Mouse (Mus musculus) CH12.LX (cell line): ENCODE data around the gene Angptl6. TPM values are rescaled to one million over a fixed set of nuclear protein-coding genes. Genes with fewer than 3 reads are reported as not detected.

ENCODE experiments used
- DNase-seq: peaks from one replicate; pipeline ENCODE4 v3.0.0-alpha.2; 2013; ENCODE audit errors: extremely low read depth
- H3K27ac ChIP-seq: 2 replicates; pipeline ENCODE4 v1.5.1; 2012; ENCODE audit warnings: low read depth, mild to moderate bottlenecking, control low read depth, moderate library complexity; ENCODE audit not compliant: insufficient read depth
- H3K27me3 ChIP-seq: replicated peaks from 2 replicates; pipeline ENCODE3; 2012; ENCODE audit warnings: inconsistent platforms
- H3K36me3 ChIP-seq, 2 experiments: replicated peaks in 1 of 2; 2 replicates each; pipeline versions ENCODE3 to v1.6.1; 2012; ENCODE audit warnings: inconsistent platforms in 1 of 2, low read length in 1 of 2, mild to moderate bottlenecking in 1 of 2, mixed read lengths in 1 of 2, moderate library complexity in 1 of 2; ENCODE audit not compliant: control insufficient read depth in 1 of 2, insufficient read depth in 1 of 2
- H3K4me1 ChIP-seq, 2 experiments: 2 replicates each; pipeline ENCODE4 v1.6.1; 2012; ENCODE audit warnings: inconsistent platforms in 1 of 2, moderate library complexity in 1 of 2; ENCODE audit not compliant: insufficient read depth in 2 of 2, control insufficient read depth in 1 of 2
- H3K4me2 ChIP-seq: 2 replicates; pipeline ENCODE4 v1.6.1; 2012; ENCODE audit warnings: low read depth, mild to moderate bottlenecking, control low read depth; ENCODE audit not compliant: poor library complexity, insufficient read depth, severe bottlenecking
- H3K4me3 ChIP-seq, 3 experiments: fragments of 150-350 bp in 1 of 3; sonication (generic) in 1 of 3; replicated peaks in 1 of 3; 2 replicates each; pipeline versions ENCODE3 to v1.5.1; 2011 to 2012; ENCODE audit warnings: low read depth in 2 of 3, low read length in 2 of 3, mild to moderate bottlenecking in 2 of 3, moderate library complexity in 2 of 3, control low read depth in 1 of 3, improper control_type of control experiment in 1 of 3, inconsistent platforms in 1 of 3, mixed read lengths in 1 of 3; ENCODE audit not compliant: poor library complexity in 1 of 3
- H3K79me2 ChIP-seq: replicated peaks from 2 replicates; pipeline ENCODE4 v1.6.1; 2012; ENCODE audit warnings: mild to moderate bottlenecking, moderate library complexity; ENCODE audit not compliant: control insufficient read depth, poor library complexity, insufficient read depth, severe bottlenecking; ENCODE audit errors: extremely low read depth
- H3K9ac ChIP-seq: 2 replicates; pipeline ENCODE4 v1.6.1; 2012; ENCODE audit warnings: low read depth, mild to moderate bottlenecking, control low read depth, moderate library complexity; ENCODE audit not compliant: insufficient read depth
- H3K9me3 ChIP-seq: replicated peaks from 2 replicates; pipeline ENCODE3; 2012; ENCODE audit warnings: low read length, inconsistent platforms, mixed read lengths
- CTCF ChIP-seq, 2 experiments: IDR thresholded peaks in 1 of 2; conservative IDR thresholded peaks in 1 of 2; 2 replicates each; pipeline ENCODE4 v1.5.1; 2011 to 2012; ENCODE audit warnings: low read depth in 2 of 2, low read length in 2 of 2, improper control_type of control experiment in 1 of 2, inconsistent platforms in 1 of 2, mild to moderate bottlenecking in 1 of 2, moderate library complexity in 1 of 2
- ELF1 ChIP-seq: IDR thresholded peaks from 2 replicates; pipeline ENCODE4 v1.6.1; 2014; ENCODE audit warnings: low read depth, mild to moderate bottlenecking, inconsistent platforms, low read length, improper control_type of control experiment
- IRF4 ChIP-seq: IDR thresholded peaks from 2 replicates; pipeline ENCODE4 v1.6.1; 2014; ENCODE audit warnings: low read depth, mild to moderate bottlenecking, inconsistent platforms, low read length, improper control_type of control experiment
- MXI1 ChIP-seq: IDR thresholded peaks from 2 replicates; pipeline ENCODE4 v1.6.1; 2011; ENCODE audit warnings: mild to moderate bottlenecking, low read depth, low read length, improper control_type of control experiment
- NELFE ChIP-seq: IDR thresholded peaks from 2 replicates; pipeline ENCODE4 v1.6.1; 2011; ENCODE audit warnings: low read depth, low read length, improper control_type of control experiment
- NRF1 ChIP-seq: IDR thresholded peaks from 2 replicates; pipeline ENCODE4 v1.6.1; 2014; ENCODE audit warnings: low read depth, mild to moderate bottlenecking, inconsistent platforms, low read length, improper control_type of control experiment, moderate library complexity
- PAX5 ChIP-seq: IDR thresholded peaks from 2 replicates; pipeline ENCODE4 v1.6.1; 2012; ENCODE audit warnings: low read length, inconsistent platforms, mixed read lengths
- POLR2A ChIP-seq: IDR thresholded peaks from 2 replicates; pipeline ENCODE4 v1.6.1; 2011; ENCODE audit warnings: low read depth, mild to moderate bottlenecking, improper control_type of control experiment, low read length
- RAD21 ChIP-seq: IDR thresholded peaks from 2 replicates; pipeline ENCODE4 v1.6.1; 2011; ENCODE audit warnings: low read depth, mild to moderate bottlenecking, low read length, improper control_type of control experiment, moderate library complexity
- SIN3A ChIP-seq: IDR thresholded peaks from 2 replicates; pipeline ENCODE4 v1.6.1; 2012; ENCODE audit warnings: low read length, improper control_type of control experiment, inconsistent platforms
- SMC3 ChIP-seq: IDR thresholded peaks from 2 replicates; pipeline ENCODE4 v1.6.1; 2011; ENCODE audit warnings: low read depth, low read length, improper control_type of control experiment
- TCF12 ChIP-seq: IDR thresholded peaks from 2 replicates; pipeline ENCODE4 v1.6.1; 2014; ENCODE audit warnings: low read depth, mild to moderate bottlenecking, inconsistent platforms, low read length, improper control_type of control experiment
- dilution Hi-C: fragments of 300-500 bp; cut with MboI; formaldehyde crosslinking; loops from 2 replicates; pipeline ENCODE4 v1.14.3; 2020; ENCODE audit warnings: low sequenced_read_pairs; ENCODE audit not compliant: extremely low pct_unique_long_range_greater_than_20kb, extremely low pct_ligation_motif_present
- in situ Hi-C: fragments of 300-500 bp; cut with MboI; formaldehyde crosslinking; loops from 3 replicates; pipeline ENCODE4 v1.14.3; 2019; ENCODE audit warnings: low sequenced_read_pairs, low pct_ligation_motif_present, low pct_unique_long_range_greater_than_20kb, mixed read lengths
- polyA plus RNA-seq: library from polyadenylated mRNA; unstranded; fragments of >175 nt; gene quantifications from 2 replicates; pipeline ENCODE4 v1.2.1, GENCODE M21; 2012; ENCODE audit warnings: low read depth; ENCODE audit not compliant: insufficient read length
- total RNA-seq, 2 experiments: library from RNA; depleted of rRNA; stranded (reverse); fragments of 300-350 nt in 1 of 2; fragments of >200 nt in 1 of 2; gene quantifications; 2 replicates each; pipeline ENCODE4 v1.2.3; 2012 to 2014

The Angptl6 gene
- total and polyA plus RNA-seq, 3 experiments = 0.57 to 11.8 (median 2.0) TPM

GRCm38 (mm10) chr9:20861821-20862220, 17.7 kb downstream of the Angptl6 start:
- Histone ChIP-seq H3K9ac (0 out of 2 replicates have a peak overlapping the region, but pooled peaks have one; percentile 14), H3K4me2 (peak overlapping the region; percentile 63), H3K9me3 (no peaks in the 10 kb centered on the region), H3K36me3 (no peaks in the 10 kb centered on the region), H3K4me1 (peaks cover 5 to 7% of the 10 kb centered on the region in 2 experiments; a peak in 2 of 4 replicates), H3K27me3 (peaks cover 54% of the 10 kb centered on the region), H3K79me2 (no peaks in the 10 kb centered on the region), H3K4me3 (peak overlapping the region in 1 of 3 experiments; percentile 36), H3K27ac (peak overlapping the region; percentile 80)
- TF ChIP-seq ELF1 (peak; percentile 34; the same call in 1 of the 2 replicates), NELFE (no peak), CTCF (conservative IDR thresholded peaks at IDR 0.05 in 1 of 2, IDR thresholded peaks at IDR 0.05 in 1 of 2; ENCODE audit: low read depth in 2 of 2, low read length in 2 of 2) (peak; percentile 63 to 83), PAX5 (no peak), NRF1 (peak; percentile 31; the same call in 1 of the 2 replicates), RAD21 (peak; percentile 52), POLR2A (peak; percentile 48; the same call in 1 of the 2 replicates), TCF12 (peak; percentile 56; the same call in 1 of the 2 replicates), SMC3 (peak; percentile 58)
- DNase-seq = peak; percentile 53
- in situ Hi-C loops (no loop called here), dilution Hi-C loops (no loop called here)

GRCm38 (mm10) chr9:20859926-20860325, 19.6 kb downstream of the Angptl6 start:
- Histone ChIP-seq H3K27me3 (peaks cover 54% of the 10 kb centered on the region), H3K4me1 (peaks cover 5 to 7% of the 10 kb centered on the region in 2 experiments; a peak in 2 of 4 replicates), H3K4me2 (peak overlapping the region; percentile 22; the same call in 1 of the 2 replicates), H3K27ac (no peak overlapping the region), H3K9ac (no peak overlapping the region), H3K79me2 (no peaks in the 10 kb centered on the region), H3K9me3 (no peaks in the 10 kb centered on the region), H3K36me3 (no peaks in the 10 kb centered on the region), H3K4me3 (no peak overlapping the region)
- TF ChIP-seq TCF12 = no peak
- TF ChIP-seq IRF4 = 0 out of 2 replicates have a peak, but pooled peaks have one; percentile 15
- peak in 1 of 2 experiments; percentile 50; a peak in 2 of 4 replicates for TF ChIP-seq CTCF (conservative IDR thresholded peaks at IDR 0.05 in 1 of 2, IDR thresholded peaks at IDR 0.05 in 1 of 2; ENCODE audit: low read depth in 2 of 2, low read length in 2 of 2)
- peak; percentile 9 for TF ChIP-seq RAD21
- TF ChIP-seq PAX5 = no peak
- in situ Hi-C loops = no loop called here
- dilution Hi-C loops = no loop called here
- no peak for DNase-seq

GRCm38 (mm10) chr9:20857131-20857530, 22.4 kb downstream of the Angptl6 start:
- Histone ChIP-seq H3K9me3 (no peaks in the 10 kb centered on the region), H3K27ac (no peak overlapping the region), H3K9ac (no peak overlapping the region), H3K27me3 (peaks cover 65% of the 10 kb centered on the region), H3K79me2 (no peaks in the 10 kb centered on the region), H3K4me2 (no peak overlapping the region), H3K4me1 (peaks cover 5 to 7% of the 10 kb centered on the region in 2 experiments; a peak in 2 of 4 replicates), H3K36me3 (no peaks in the 10 kb centered on the region), H3K4me3 (no peak overlapping the region)
- in situ Hi-C loops = no loop called here
- peak; percentile 88 for TF ChIP-seq MXI1
- TF ChIP-seq SIN3A = peak; percentile 99
- TF ChIP-seq TCF12 = no peak
- TF ChIP-seq RAD21 = no peak
- peak; percentile 91 for DNase-seq
- dilution Hi-C loops = no loop called here
